Mouse (Mus musculus) right cerebral cortex, postnatal 36 days (tissue): ENCODE measurements around the gene Foxi3.
A peak's percentile ranks its signal among the peaks of the same experiment; 100 is the strongest.

Experiments
- DNase-seq, 2 experiments: peaks; one replicate each; pipeline ENCODE4 v3.0.0; 2022; ENCODE audit warnings: low spot score in 2 of 2, mixed read lengths in 1 of 2

Gene Foxi3

GRCm38 (mm10) chr6:70956285-70956912, at the start of gene Foxi3:
TSS of gene Foxi3 (plus strand) at chr6:70956531.
- DNase-seq: no peak

GRCm38 (mm10) chr6:70909572-70909971, 46.8 kb upstream of the Foxi3 start:
- DNase-seq: no peak

GRCm38 (mm10) chr6:70910285-70910684, 46.0 kb upstream of the Foxi3 start:
- no peak for DNase-seq

GRCm38 (mm10) chr6:70911668-70912395, 44.5 kb upstream of the Foxi3 start:
- peak; percentile 16 to 29 for DNase-seq

- no peak for DNase-seq
Observed at GRCm38 (mm10) chr6:70912396-70912765, 44.0 kb upstream of the Foxi3 start.

GRCm38 (mm10) chr6:70918827-70919226, 37.5 kb upstream of the Foxi3 start, which contains the start of gene Tex37:
TSS of gene Tex37 (minus strand) at chr6:70918927.
- DNase-seq: no peak

- peak in 1 of 2 experiments; percentile 4 for DNase-seq
Observed at GRCm38 (mm10) chr6:70921274-70922074, 34.9 kb upstream of the Foxi3 start.

- no peak for DNase-seq
Observed at GRCm38 (mm10) chr6:70931801-70932200, 24.5 kb upstream of the Foxi3 start.

- no peak for DNase-seq
Observed at GRCm38 (mm10) chr6:70953274-70953673, 3.1 kb upstream of the Foxi3 start.

- no peak for DNase-seq
Observed at GRCm38 (mm10) chr6:70954040-70954439, 2.3 kb upstream of the Foxi3 start.

GRCm38 (mm10) chr6:70955291-70955800, 985 bp upstream of the Foxi3 start:
- no peak for DNase-seq

- no peak for DNase-seq
Observed at GRCm38 (mm10) chr6:70955841-70956240, 490 bp upstream of the Foxi3 start.

- DNase-seq: no peak
Observed at GRCm38 (mm10) chr6:70956936-70957335, 605 bp downstream of the Foxi3 start.

- no peak for DNase-seq
Observed at GRCm38 (mm10) chr6:70957341-70957940, 1.1 kb downstream of the Foxi3 start.

GRCm38 (mm10) chr6:70964116-70964830, 7.9 kb downstream of the Foxi3 start:
- DNase-seq: no peak

GRCm38 (mm10) chr6:70965694-70966093, 9.4 kb downstream of the Foxi3 start:
- no peak for DNase-seq

GRCm38 (mm10) chr6:70967422-70967821, 11.1 kb downstream of the Foxi3 start:
- DNase-seq: no peak

- DNase-seq: no peak
Observed at GRCm38 (mm10) chr6:70968291-70968690, 12.0 kb downstream of the Foxi3 start.

GRCm38 (mm10) chr6:70973066-70973465, 16.7 kb downstream of the Foxi3 start:
- no peak for DNase-seq

- no peak for DNase-seq
Observed at GRCm38 (mm10) chr6:70981036-70981435, 24.7 kb downstream of the Foxi3 start.

- no peak for DNase-seq
Observed at GRCm38 (mm10) chr6:70982416-70982815, 26.1 kb downstream of the Foxi3 start.
